Mouse (Mus musculus) testis, adult 10 weeks (tissue): Measurements from ENCODE around the gene 9530003J23Rik. TPM values are rescaled to one million over a fixed set of nuclear protein-coding genes. Genes with fewer than 3 reads are reported as not detected.

Experiments
- polyA plus RNA-seq: library from polyadenylated mRNA; stranded (reverse); fragments of 350-450 nt; fragmentation: Illumina TruSeq; extraction: RNeasy Lipid Tissue Mini Kit (QIAGEN cat#74804); gene quantifications from one replicate; pipeline ENCODE4 v1.2.3, GENCODE M21; 2014; ENCODE audit warnings: low read depth, low replicate concordance

The 9530003J23Rik gene
- 0.38 TPM for polyA plus RNA-seq

DNA sequence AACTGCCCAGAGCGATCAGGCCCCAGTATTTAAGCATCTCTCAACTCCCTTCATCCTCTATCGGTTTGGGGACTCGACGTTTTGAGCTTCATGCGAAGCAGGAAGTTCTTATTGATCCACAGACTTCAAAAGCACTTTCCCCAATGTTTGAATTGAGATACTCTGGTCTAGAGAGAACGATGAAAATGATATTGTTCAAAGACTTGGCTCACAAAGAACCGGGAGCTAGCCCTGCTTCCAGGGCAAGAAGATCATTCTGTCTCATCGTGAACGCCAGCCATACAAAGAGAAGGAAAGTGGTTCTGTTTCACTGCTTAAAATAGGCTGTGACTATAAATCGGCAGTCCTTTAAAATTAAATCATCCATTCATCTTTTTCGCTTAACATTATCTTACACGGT is at the start of gene 9530003J23Rik:
Gene 9530003J23Rik (minus strand): TSS at position 101 of the 400 bp plus-strand sequence.

DNA sequence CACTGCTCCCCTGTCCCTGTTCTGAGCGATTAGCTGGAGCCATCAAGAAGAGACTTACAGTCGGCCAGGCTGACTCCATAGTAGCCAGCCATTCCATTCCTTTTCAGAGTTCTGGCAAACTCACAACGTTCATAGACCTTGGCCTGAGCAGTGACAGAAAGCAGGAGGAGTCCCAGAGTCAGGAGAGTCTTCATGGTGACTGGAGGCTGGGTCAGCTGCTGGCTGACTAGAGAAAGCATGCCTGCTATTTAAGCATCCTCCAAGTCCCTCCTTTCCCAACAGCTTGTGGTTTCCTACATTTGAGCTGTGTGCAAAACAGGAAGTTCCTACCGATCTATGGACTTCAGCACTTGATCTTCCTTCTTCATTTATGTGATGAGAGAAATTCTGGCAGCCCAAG is 43.5 kb upstream of the 9530003J23Rik start, which contains the start of gene Lyz2:
Gene Lyz2 (minus strand): TSS at position 273 of the 400 bp plus-strand sequence.

DNA sequence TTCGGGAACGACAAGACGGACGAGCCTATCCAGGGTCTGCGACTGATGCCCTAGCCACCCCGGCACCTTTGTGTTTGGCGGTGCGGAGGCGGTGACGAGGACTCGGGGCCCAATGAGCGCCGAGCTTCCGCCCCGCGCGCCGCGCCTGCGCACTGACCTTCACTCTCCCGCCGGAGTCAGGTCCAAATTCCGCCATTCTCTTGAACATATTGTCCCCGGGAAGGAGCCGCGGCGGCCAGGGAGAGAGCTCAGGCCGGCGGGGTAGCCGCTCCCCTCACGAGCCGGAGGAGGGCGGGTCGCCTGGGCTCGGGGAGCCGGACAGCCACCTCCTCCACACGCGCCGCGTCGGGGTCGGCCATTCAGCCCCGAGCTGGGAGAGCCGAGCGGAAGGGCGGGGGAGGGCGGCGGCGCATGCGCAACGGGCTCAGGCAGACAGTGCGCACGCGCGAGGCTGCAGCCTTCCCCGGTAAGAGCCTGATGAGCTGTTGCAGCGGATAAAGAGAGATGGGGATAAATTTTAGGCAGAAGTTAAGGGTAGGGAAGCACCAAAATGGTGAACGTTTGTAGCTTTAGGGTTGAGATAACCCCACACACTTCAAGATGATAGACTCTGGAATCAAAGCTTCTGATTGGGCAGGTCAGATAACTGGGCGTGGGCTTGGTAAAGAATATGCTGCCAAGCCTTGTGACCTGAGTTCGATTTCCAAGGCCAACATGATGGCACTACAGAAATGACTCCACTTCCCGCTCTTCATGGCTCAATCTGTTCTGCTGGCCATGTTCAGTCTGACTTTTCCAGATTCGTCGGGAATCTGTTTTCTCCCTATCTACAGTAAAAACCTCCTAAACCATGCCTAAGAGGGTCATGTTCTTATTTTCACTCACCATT is 14.2 kb downstream of the 9530003J23Rik start, which contains the start of gene Yeats4:
Gene Yeats4 (minus strand): TSS at position 406 of the 889 bp plus-strand sequence.

Other genes with a start within 250 kb of the 9530003J23Rik start
- not detected for gene Lrrc10, start 193.4 kb downstream of the 9530003J23Rik start, polyA plus RNA-seq
- 285 TPM for gene Cct2, start 174.9 kb downstream of the 9530003J23Rik start, polyA plus RNA-seq
- 20.5 TPM for gene Frs2, start 90.2 kb downstream of the 9530003J23Rik start, polyA plus RNA-seq
- gene Yeats4, start 14.2 kb downstream of the 9530003J23Rik start, polyA plus RNA-seq = 150 TPM
- gene Lyz2, start 43.6 kb upstream of the 9530003J23Rik start, polyA plus RNA-seq = 19.8 TPM
- gene Lyz1, start 54.2 kb upstream of the 9530003J23Rik start, polyA plus RNA-seq = 0.45 TPM
- 45.7 TPM for gene Cpsf6, start 141.3 kb upstream of the 9530003J23Rik start, polyA plus RNA-seq